Mouse (Mus musculus): ENCODE data around the gene Slc27a1.
A peak's percentile ranks its signal among the peaks of the same experiment; 100 is the strongest.

Gene Slc27a1

GRCm38 (mm10) chr8:71579476-71579875, 10.8 kb downstream of the Slc27a1 start:
- peak; percentile 79 for DNase-seq (ENCODE audit: extremely low read depth, insufficient read length, low spot score)

- peak; percentile 89 for DNase-seq (ENCODE audit: extremely low read depth, insufficient read length, low spot score)
Measured at GRCm38 (mm10) chr8:71580201-71580600, 11.5 kb downstream of the Slc27a1 start.

- DNase-seq (ENCODE audit: extremely low read depth, insufficient read length, low spot score): no peak
Measured at GRCm38 (mm10) chr8:71586891-71587290, 18.2 kb downstream of the Slc27a1 start.

GRCm38 (mm10) chr8:71588762-71589161, 20.1 kb downstream of the Slc27a1 start:
- DNase-seq (ENCODE audit: extremely low read depth, insufficient read length, low spot score): no peak

GRCm38 (mm10) chr8:71591017-71591416, 22.3 kb downstream of the Slc27a1 start:
- DNase-seq (ENCODE audit: extremely low read depth, insufficient read length, low spot score): no peak

GRCm38 (mm10) chr8:71591471-71592373, 23.0 kb downstream of the Slc27a1 start, which contains the start of gene Pgls:
Gene Pgls, plus strand, starts transcription at chr8:71592176.
- peak; percentile 95 for DNase-seq (ENCODE audit: extremely low read depth, insufficient read length, low spot score)

- no peak for DNase-seq (ENCODE audit: extremely low read depth, insufficient read length, low spot score)
Measured at GRCm38 (mm10) chr8:71592374-71593170, 23.9 kb downstream of the Slc27a1 start.

- no peak for DNase-seq (ENCODE audit: extremely low read depth, insufficient read length, low spot score)
Measured at GRCm38 (mm10) chr8:71593556-71594323, 25.1 kb downstream of the Slc27a1 start.

GRCm38 (mm10) chr8:71594324-71594722, 25.6 kb downstream of the Slc27a1 start:
- DNase-seq (ENCODE audit: extremely low read depth, insufficient read length, low spot score): no peak

- DNase-seq (ENCODE audit: extremely low read depth, insufficient read length, low spot score): peak; percentile 86
Measured at GRCm38 (mm10) chr8:71595862-71596261, 27.2 kb downstream of the Slc27a1 start.

GRCm38 (mm10) chr8:71596384-71596783, 27.7 kb downstream of the Slc27a1 start:
- DNase-seq (ENCODE audit: extremely low read depth, insufficient read length, low spot score): no peak

GRCm38 (mm10) chr8:71596798-71597197, 28.1 kb downstream of the Slc27a1 start:
- DNase-seq (ENCODE audit: extremely low read depth, insufficient read length, low spot score): no peak

GRCm38 (mm10) chr8:71597451-71597850, 28.8 kb downstream of the Slc27a1 start, which contains the start of gene Fam129c:
Gene Fam129c, plus strand, starts transcription at chr8:71597648.
- no peak for DNase-seq (ENCODE audit: extremely low read depth, insufficient read length, low spot score)

GRCm38 (mm10) chr8:71598375-71598774, 29.7 kb downstream of the Slc27a1 start:
- DNase-seq (ENCODE audit: extremely low read depth, insufficient read length, low spot score): no peak

GRCm38 (mm10) chr8:71598841-71599240, 30.2 kb downstream of the Slc27a1 start:
- no peak for DNase-seq (ENCODE audit: extremely low read depth, insufficient read length, low spot score)

GRCm38 (mm10) chr8:71601939-71602665, 33.4 kb downstream of the Slc27a1 start:
- DNase-seq (ENCODE audit: extremely low read depth, insufficient read length, low spot score): no peak

GRCm38 (mm10) chr8:71602666-71603334, 34.1 kb downstream of the Slc27a1 start:
- DNase-seq (ENCODE audit: extremely low read depth, insufficient read length, low spot score): no peak

GRCm38 (mm10) chr8:71604021-71604420, 35.3 kb downstream of the Slc27a1 start:
- DNase-seq (ENCODE audit: extremely low read depth, insufficient read length, low spot score): no peak
